In genomic region chr4:89295441-89296220, GRCm38 (mm10) we compare ENCODE assay signal across 8 mouse cellular contexts. TPM values are rescaled to one million over a fixed set of nuclear protein-coding genes. Genes with fewer than 3 reads are reported as not detected.
DNase-seq lines count a peak whose midpoint lies in the region; ATAC-seq and TF ChIP-seq lines count a peak whose summit lies in the region.

No protein-coding gene starts in this region.

- H3K27me3 ChIP-seq in kidney, adult 2 months (replicated peaks; ENCODE audit: control insufficient read depth, insufficient read depth, low read length), result peaks cover 5% of the 10 kb centered on the region; the same call in 1 of the 2 replicates
- H3K27me3 ChIP-seq in megakaryocyte, embryonic 14.5 days (replicated peaks), result peaks cover 46% of the 10 kb centered on the region

- peak; percentile 16 to 20; a peak in 1 of 4 replicates for ATAC-seq in hematopoietic stem cell, adult 5-6 weeks (replicated peaks in 1 of 2; ENCODE audit: insufficient read depth in 1 of 2, low FRiP score in 2 of 2, low TSS enrichment in 1 of 2, low read depth in 1 of 2, poor library complexity in 2 of 2, severe bottlenecking in 2 of 2)
- ATAC-seq in activated CD4-positive, CD25-positive, alpha-beta regulatory T cell, adult 4 months, result no peak

- 16% methylated on average over 31 of the region's 31 CpGs for WGBS in kidney, adult 2 months

- no peaks in the 10 kb centered on the region for H3K9me3 ChIP-seq in megakaryocyte, embryonic 14.5 days

- no peaks in the 10 kb centered on the region for H3K4me1 ChIP-seq in kidney, adult 2 months (ENCODE audit: control insufficient read depth, insufficient read depth, low read length)
- H3K4me1 ChIP-seq in megakaryocyte, embryonic 14.5 days, result peaks cover 16% of the 10 kb centered on the region

- DNase-seq in kidney, adult 2 months, result no peak
- no peak for DNase-seq in kidney, adult 8-10 months
- peak; percentile 34 for DNase-seq in adipocyte (ENCODE audit: low spot score)
- DNase-seq in frontal cortex, adult 2 months (ENCODE audit: extremely low spot score in 1 of 2, low spot score in 1 of 2), result no peak
- DNase-seq in adrenal gland, adult 2 months, result no peak

- no peaks in the 10 kb centered on the region for H3K36me3 ChIP-seq in kidney, adult 2 months (ENCODE audit: control insufficient read depth, insufficient read depth, low read length)
- H3K36me3 ChIP-seq in megakaryocyte, embryonic 14.5 days (replicated peaks; ENCODE audit: low read length), result peaks cover 13% of the 10 kb centered on the region

- no peak overlapping the region for H3K27ac ChIP-seq in kidney, adult 2 months (ENCODE audit: insufficient read depth, low read depth, low read length)

- H3K4me3 ChIP-seq in kidney, adult 2 months (ENCODE audit: insufficient read depth, low read depth, low read length), result peak overlapping the region; percentile 49
- H3K4me3 ChIP-seq in megakaryocyte, embryonic 14.5 days (replicated peaks), result peak overlapping the region; percentile 95

- TF ChIP-seq CTCF in kidney, adult 2 months (conservative IDR thresholded peaks at IDR 0.05; ENCODE audit: insufficient read depth, insufficient read length, low read depth, low read length), result no peak

- TF ChIP-seq POLR2A in kidney, adult 2 months (IDR thresholded peaks at IDR 0.05; ENCODE audit: low read depth, low read length), result no peak

RNA-seq across cellular contexts. Expression of gene Cdkn2a, which starts 1.2 kb away (rescaled TPM):
- 0.15 and 0.39 TPM in 2 replicates for polyA plus RNA-seq in kidney, adult 2 months (2012; rRNA removed)
- not detected in 2 replicates for total RNA-seq in hematopoietic stem cell, adult 5-6 weeks (2017)
- polyA plus RNA-seq in megakaryocyte, embryonic 14.5 days (2012; ENCODE audit: insufficient read depth, low replicate concordance), result 232 and 254 TPM in 2 replicates
- polyA plus RNA-seq in activated CD4-positive, CD25-positive, alpha-beta regulatory T cell, adult 4 months (2017; shearing (Covaris generic)), result under 1 TPM in 1 of 2 experiments, not detected in 1; 0.60 TPM
- polyA plus RNA-seq in frontal cortex, adult 2 months (2012; rRNA removed), result 0.19 and 0.20 TPM in 2 replicates
- 1 to 10 TPM; 2.1 to 3.4 TPM for total RNA-seq in adrenal gland, adult 2 months (2021)
- polyA plus RNA-seq in adrenal gland, adult 2 months (2012; rRNA removed), result 9.4 and 10.3 TPM in 2 replicates

RNA-seq across cellular contexts. Expression of gene Cdkn2b, which starts 15.2 kb away (rescaled TPM):
- 5.1 and 7.2 TPM in 2 replicates for polyA plus RNA-seq in kidney, adult 2 months (2012; rRNA removed)
- total RNA-seq in hematopoietic stem cell, adult 5-6 weeks (2017), result not detected in 2 replicates
- polyA plus RNA-seq in megakaryocyte, embryonic 14.5 days (2012; ENCODE audit: insufficient read depth, low replicate concordance), result 24.7 and 31.6 TPM in 2 replicates
- under 1 TPM; 0.24 to 0.36 TPM for polyA plus RNA-seq in activated CD4-positive, CD25-positive, alpha-beta regulatory T cell, adult 4 months (2017; shearing (Covaris generic))
- polyA plus RNA-seq in frontal cortex, adult 2 months (2012; rRNA removed), result 1.5 and 2.4 TPM in 2 replicates
- 10 to 100 TPM in 1 of 2 experiments, 1 to 10 TPM in 1; 6.8 to 10.3 TPM for total RNA-seq in adrenal gland, adult 2 months (2021)
- polyA plus RNA-seq in adrenal gland, adult 2 months (2012; rRNA removed), result 13.6 and 20.7 TPM in 2 replicates

Comparison
In these comparisons a context has a peak if more than half of its experiments do, and no peak if none do; other contexts are left out.
1. RNA of gene Cdkn2a, which starts 1.2 kb away (polyA plus RNA-seq): 232 to 254 TPM in megakaryocyte, embryonic 14.5 days; 9.4 to 10.3 TPM in adrenal gland, adult 2 months, 0.60 TPM in activated CD4-positive, CD25-positive, alpha-beta regulatory T cell, adult 4 months, 0.15 to 0.39 TPM in kidney, adult 2 months and 0.19 to 0.20 TPM in frontal cortex, adult 2 months; every median in the first group is over 10 times any median in the second.